Mouse (Mus musculus): ENCODE results near the gene Utf1.

DNA sequence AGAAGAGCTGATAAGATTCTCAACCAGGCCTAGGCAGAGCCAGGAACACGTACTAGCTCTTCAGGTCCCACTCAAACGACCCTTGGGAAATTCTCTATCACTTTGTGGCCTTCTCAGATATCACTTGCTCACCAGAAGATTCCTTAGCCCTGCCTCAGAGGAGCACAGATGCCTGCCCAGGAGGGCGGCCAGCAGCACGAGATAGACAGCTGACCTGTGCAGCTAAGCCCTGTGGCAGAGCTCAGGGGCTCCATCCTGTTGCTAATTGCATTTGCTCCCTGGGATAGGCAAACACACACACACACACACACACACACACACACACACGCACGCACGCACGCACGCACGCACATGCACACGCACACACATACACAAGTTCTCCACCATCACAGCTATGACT is 38.5 kb downstream of the Utf1 start:
- no peak for TF ChIP-seq CTCF (IDR thresholded peaks at IDR 0.05; ENCODE audit: low read depth)
- no peak for TF ChIP-seq EP300 (IDR thresholded peaks at IDR 0.05; ENCODE audit: low read depth)

Measured in liver, embryonic 14.5 days (tissue).